Comparison of ENCODE assay signal across 8 mouse cellular contexts in genomic region chr16:4913783-4914735, GRCm38 (mm10). TPM values are rescaled to one million over a fixed set of nuclear protein-coding genes. Genes with fewer than 3 reads are reported as not detected.
A peak's percentile ranks its signal among the peaks of the same experiment; 100 is the strongest.
DNase-seq lines count a peak whose midpoint lies in the region; ATAC-seq and TF ChIP-seq lines count a peak whose summit lies in the region.

No protein-coding gene starts in this region.

- no peak overlapping the region for H3K9ac ChIP-seq in ES-Bruce4 (ENCODE audit: low read depth, poor library complexity, severe bottlenecking)
- no peak overlapping the region for H3K9ac ChIP-seq in forebrain, embryonic 13.5 days
- no peak overlapping the region for H3K9ac ChIP-seq in liver, embryonic 15.5 days
- H3K9ac ChIP-seq in neural tube, embryonic 11.5 days (ENCODE audit: low read length) = no peak overlapping the region
- H3K9ac ChIP-seq in stomach, embryonic 16.5 days (ENCODE audit: low read length) = peak overlapping the region; percentile 18; the same call in 1 of the 2 replicates

- H3K4me3 ChIP-seq in ES-Bruce4 (ENCODE audit: low read depth, low read length) = no peak overlapping the region
- no peak overlapping the region for H3K4me3 ChIP-seq in forebrain, embryonic 13.5 days
- H3K4me3 ChIP-seq in liver, embryonic 15.5 days (replicated peaks) = no peak overlapping the region
- H3K4me3 ChIP-seq in neural tube, embryonic 11.5 days (ENCODE audit: low read depth, low read length) = no peak overlapping the region
- no peak overlapping the region for H3K4me3 ChIP-seq in stomach, embryonic 16.5 days (replicated peaks; ENCODE audit: low read length)

- H3K4me1 ChIP-seq in ES-Bruce4 (ENCODE audit: control insufficient read depth, insufficient read depth, low read length) = no peaks in the 10 kb centered on the region
- H3K4me1 ChIP-seq in forebrain, embryonic 13.5 days = no peaks in the 10 kb centered on the region
- peaks cover 23% of the 10 kb centered on the region for H3K4me1 ChIP-seq in liver, embryonic 15.5 days (replicated peaks)
- no peaks in the 10 kb centered on the region for H3K4me1 ChIP-seq in neural tube, embryonic 11.5 days (ENCODE audit: control insufficient read depth, insufficient read depth, low read length)
- H3K4me1 ChIP-seq in stomach, embryonic 16.5 days (ENCODE audit: control insufficient read depth, insufficient read depth, low read length) = peaks cover 7% of the 10 kb centered on the region; the same call in 1 of the 2 replicates

- TF ChIP-seq EP300 in ES-Bruce4 (IDR thresholded peaks at IDR 0.05; ENCODE audit: insufficient read depth, low read depth, low read length) = 0 out of 2 replicates have a peak, but pooled peaks have one; percentile 7

- 39% methylated on average over 12 of the region's 12 CpGs for WGBS in forebrain, embryonic 13.5 days
- WGBS in liver, embryonic 15.5 days (ENCODE audit: insufficient replicate concordance) = 37% methylated on average over 12 of the region's 12 CpGs
- 38% methylated on average over 12 of the region's 12 CpGs for WGBS in neural tube, embryonic 11.5 days
- WGBS in stomach, embryonic 16.5 days = 38% methylated on average over 12 of the region's 12 CpGs

- no peaks in the 10 kb centered on the region for H3K27me3 ChIP-seq in ES-Bruce4 (ENCODE audit: control insufficient read depth, insufficient read depth, low read length, poor library complexity, severe bottlenecking)
- no peaks in the 10 kb centered on the region for H3K27me3 ChIP-seq in forebrain, embryonic 13.5 days
- no peaks in the 10 kb centered on the region for H3K27me3 ChIP-seq in liver, embryonic 15.5 days
- H3K27me3 ChIP-seq in neural tube, embryonic 11.5 days (ENCODE audit: control insufficient read depth, insufficient read depth, low read length) = no peaks in the 10 kb centered on the region
- H3K27me3 ChIP-seq in stomach, embryonic 16.5 days (ENCODE audit: control insufficient read depth, insufficient read depth, low read length) = no peaks in the 10 kb centered on the region

- intact Hi-C loops in heart, postnatal 10 days (cut with DNase I) = loop anchor here (1.0 to 5.0 kb wide), 3 partner anchors 33 to 122 kb away; partner anchors contain the start of genes Cdip1 and Ubald1

- no peak overlapping the region for H3K4me2 ChIP-seq in forebrain, embryonic 13.5 days
- 0 out of 2 replicates have a peak overlapping the region, but pooled peaks have one; percentile 29 for H3K4me2 ChIP-seq in liver, embryonic 15.5 days
- no peak overlapping the region for H3K4me2 ChIP-seq in neural tube, embryonic 11.5 days (ENCODE audit: low read depth)
- H3K4me2 ChIP-seq in stomach, embryonic 16.5 days (ENCODE audit: low read depth, low read length) = no peak overlapping the region

- TF ChIP-seq CTCF in ES-Bruce4 (IDR thresholded peaks at IDR 0.05; ENCODE audit: low read depth, low read length) = peak; percentile 74

- DNase-seq in c-Kit-positive CD71-positive TER-119-positive erythroid progenitor cells, embryonic 14.5 days (ENCODE audit: low spot score) = peak; percentile 72
- DNase-seq in heart, postnatal 10 days = peak; percentile 90 to 95
- peak; percentile 91 to 92 for DNase-seq in kidney, postnatal 4 days
- peak; percentile 77 for DNase-seq in neural tube, embryonic 11.5 days (ENCODE audit: low spot score)

- peak; percentile 83 for ATAC-seq in forebrain, embryonic 13.5 days
- peak; percentile 30; the same call in 1 of the 2 replicates for ATAC-seq in liver, embryonic 15.5 days (ENCODE audit: insufficient read depth)
- no peak for ATAC-seq in neural tube, embryonic 11.5 days (ENCODE audit: insufficient read depth, low FRiP score, low TSS enrichment)
- ATAC-seq in stomach, embryonic 16.5 days (ENCODE audit: insufficient read depth, low FRiP score) = peak; percentile 58

- no peaks in the 10 kb centered on the region for H3K9me3 ChIP-seq in ES-Bruce4 (replicated peaks; ENCODE audit: control insufficient read depth, insufficient read depth, low read length, poor library complexity, severe bottlenecking)
- no peaks in the 10 kb centered on the region for H3K9me3 ChIP-seq in forebrain, embryonic 13.5 days (replicated peaks)
- no peaks in the 10 kb centered on the region for H3K9me3 ChIP-seq in liver, embryonic 15.5 days (replicated peaks)
- H3K9me3 ChIP-seq in neural tube, embryonic 11.5 days (ENCODE audit: control insufficient read depth, low read length) = no peaks in the 10 kb centered on the region
- no peaks in the 10 kb centered on the region for H3K9me3 ChIP-seq in stomach, embryonic 16.5 days (replicated peaks; ENCODE audit: control insufficient read depth, low read length)

- no peaks in the 10 kb centered on the region for H3K36me3 ChIP-seq in ES-Bruce4 (ENCODE audit: control insufficient read depth, insufficient read depth, low read length, poor library complexity, severe bottlenecking)
- peaks cover 79% of the 10 kb centered on the region for H3K36me3 ChIP-seq in forebrain, embryonic 13.5 days (ENCODE audit: poor library complexity, severe bottlenecking)
- peaks cover 61% of the 10 kb centered on the region for H3K36me3 ChIP-seq in liver, embryonic 15.5 days (replicated peaks)
- H3K36me3 ChIP-seq in neural tube, embryonic 11.5 days (ENCODE audit: control insufficient read depth, insufficient read depth, low read length) = peaks cover 4% of the 10 kb centered on the region
- H3K36me3 ChIP-seq in stomach, embryonic 16.5 days (ENCODE audit: control insufficient read depth, insufficient read depth, low read length) = peaks cover 26% of the 10 kb centered on the region

- no peak for TF ChIP-seq POLR2A in ES-Bruce4 (IDR thresholded peaks at IDR 0.05; ENCODE audit: insufficient read depth, low read length)

- H3K27ac ChIP-seq in ES-Bruce4 (ENCODE audit: insufficient read depth, low read length) = no peak overlapping the region
- H3K27ac ChIP-seq in forebrain, embryonic 13.5 days = no peak overlapping the region
- H3K27ac ChIP-seq in liver, embryonic 15.5 days (replicated peaks) = peak overlapping the region; percentile 76; the same call in 1 of the 2 replicates
- no peak overlapping the region for H3K27ac ChIP-seq in neural tube, embryonic 11.5 days (ENCODE audit: low read depth, low read length)
- peak overlapping the region; percentile 82 for H3K27ac ChIP-seq in stomach, embryonic 16.5 days (ENCODE audit: low read length)

RNA-seq across cellular contexts. Expression of gene Nudt16l1, which starts 24.5 kb away (rescaled TPM):
- polyA plus RNA-seq in ES-Bruce4 (2011; ENCODE audit: insufficient read depth, insufficient read length, low read depth, missing spikeins) = 37.8 and 41.0 TPM in 2 replicates
- polyA plus RNA-seq in forebrain, embryonic 13.5 days (2015; fragmentation: Nextera tagmentation; extraction: Ambion mirVana) = 134 and 142 TPM in 2 replicates
- total RNA-seq in heart, postnatal 10 days (2021) = 10 to 100 TPM; 40.5 to 43.9 TPM
- 49.0 and 50.2 TPM in 2 replicates for polyA plus RNA-seq in liver, embryonic 15.5 days (2015; fragmentation: Nextera tagmentation; extraction: Ambion mirVana)
- polyA plus RNA-seq in neural tube, embryonic 11.5 days (2014; fragmentation: Nextera tagmentation; extraction: Ambion mirVana) = 140 and 141 TPM in 2 replicates
- 125 and 136 TPM in 2 replicates for polyA plus RNA-seq in stomach, embryonic 16.5 days (2015; fragmentation: Nextera tagmentation; extraction: Ambion mirVana)

RNA-seq across cellular contexts. Expression of gene Mgrn1, which starts 28.0 kb away (rescaled TPM):
- 46.6 and 47.8 TPM in 2 replicates for polyA plus RNA-seq in ES-Bruce4 (2011; ENCODE audit: insufficient read depth, insufficient read length, low read depth, missing spikeins)
- 79.0 and 86.4 TPM in 2 replicates for polyA plus RNA-seq in forebrain, embryonic 13.5 days (2015; fragmentation: Nextera tagmentation; extraction: Ambion mirVana)
- 100 to 1,000 TPM; 186 to 187 TPM for total RNA-seq in heart, postnatal 10 days (2021)
- 25.4 and 30.9 TPM in 2 replicates for polyA plus RNA-seq in liver, embryonic 15.5 days (2015; fragmentation: Nextera tagmentation; extraction: Ambion mirVana)
- 81.6 and 85.5 TPM in 2 replicates for polyA plus RNA-seq in neural tube, embryonic 11.5 days (2014; fragmentation: Nextera tagmentation; extraction: Ambion mirVana)
- 81.1 and 87.7 TPM in 2 replicates for polyA plus RNA-seq in stomach, embryonic 16.5 days (2015; fragmentation: Nextera tagmentation; extraction: Ambion mirVana)

RNA-seq across cellular contexts. Expression of gene Ubald1, which starts 33.9 kb away (rescaled TPM):
- polyA plus RNA-seq in ES-Bruce4 (2011; ENCODE audit: insufficient read depth, insufficient read length, low read depth, missing spikeins) = 31.1 and 32.7 TPM in 2 replicates
- polyA plus RNA-seq in forebrain, embryonic 13.5 days (2015; fragmentation: Nextera tagmentation; extraction: Ambion mirVana) = 33.9 and 35.1 TPM in 2 replicates
- total RNA-seq in heart, postnatal 10 days (2021) = 10 to 100 TPM; 19.7 to 23.1 TPM
- 10.6 and 11.5 TPM in 2 replicates for polyA plus RNA-seq in liver, embryonic 15.5 days (2015; fragmentation: Nextera tagmentation; extraction: Ambion mirVana)
- polyA plus RNA-seq in neural tube, embryonic 11.5 days (2014; fragmentation: Nextera tagmentation; extraction: Ambion mirVana) = 35.3 and 38.4 TPM in 2 replicates
- 31.5 and 36.3 TPM in 2 replicates for polyA plus RNA-seq in stomach, embryonic 16.5 days (2015; fragmentation: Nextera tagmentation; extraction: Ambion mirVana)

RNA-seq across cellular contexts. Expression of gene Anks3, which starts 49.9 kb away (rescaled TPM):
- polyA plus RNA-seq in ES-Bruce4 (2011; ENCODE audit: insufficient read depth, insufficient read length, low read depth, missing spikeins) = 22.4 and 28.4 TPM in 2 replicates
- 64.1 and 75.8 TPM in 2 replicates for polyA plus RNA-seq in forebrain, embryonic 13.5 days (2015; fragmentation: Nextera tagmentation; extraction: Ambion mirVana)
- 10 to 100 TPM; 19.7 to 20.8 TPM for total RNA-seq in heart, postnatal 10 days (2021)
- polyA plus RNA-seq in liver, embryonic 15.5 days (2015; fragmentation: Nextera tagmentation; extraction: Ambion mirVana) = 14.8 and 18.5 TPM in 2 replicates
- 42.4 and 44.9 TPM in 2 replicates for polyA plus RNA-seq in neural tube, embryonic 11.5 days (2014; fragmentation: Nextera tagmentation; extraction: Ambion mirVana)
- polyA plus RNA-seq in stomach, embryonic 16.5 days (2015; fragmentation: Nextera tagmentation; extraction: Ambion mirVana) = 48.6 and 54.3 TPM in 2 replicates

Comparison
In these comparisons a context has a peak if more than half of its experiments do, and no peak if none do; other contexts are left out.
1. H3K27ac ChIP-seq: peak in liver, embryonic 15.5 days (single experiment) and stomach, embryonic 16.5 days (single experiment); none in ES-Bruce4 (single experiment), forebrain, embryonic 13.5 days (single experiment) and neural tube, embryonic 11.5 days (single experiment).
2. Peak in every context shown above with its lines, with median percentiles within 50 percentile points of each other: DNase-seq.